Mouse (Mus musculus) T-helper 1 cell (primary cell): ENCODE measurements around the gene Sash3.

Source experiments
- in situ Hi-C: fragments of 300-600 bp; cut with MboI, MseI; formaldehyde crosslinking; loops from one replicate; pipeline ENCODE4 v1.15.1; 2025; ENCODE audit warnings: high pct_unique_total_duplicates

Gene Sash3

GRCm38 (mm10) chrX:48146262-48146661, at the start of gene Sash3:
Gene Sash3, plus strand, starts transcription at chrX:48146436.
- in situ Hi-C loops: no loop called here

DNA sequence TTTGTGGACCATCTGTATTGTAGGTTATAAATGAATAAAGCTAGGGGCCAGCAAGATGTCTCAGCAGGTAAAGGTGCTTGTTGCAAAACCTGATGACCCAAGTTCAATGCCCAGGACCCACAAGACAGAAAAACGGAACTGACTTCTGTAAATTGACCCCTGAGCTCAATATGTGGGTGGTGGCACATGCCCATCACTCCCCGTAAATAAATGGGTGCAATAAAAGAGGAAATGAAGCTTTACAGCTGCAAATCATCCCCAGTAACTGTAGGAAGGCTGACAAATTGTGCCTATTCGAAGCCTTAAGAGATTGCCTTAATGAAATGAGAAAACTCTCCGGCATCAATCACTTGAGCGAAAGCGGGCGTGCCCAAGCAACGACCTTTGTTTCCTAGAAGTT, 49.7 kb upstream of the Sash3 start:
- in situ Hi-C loops: no loop called here

DNA sequence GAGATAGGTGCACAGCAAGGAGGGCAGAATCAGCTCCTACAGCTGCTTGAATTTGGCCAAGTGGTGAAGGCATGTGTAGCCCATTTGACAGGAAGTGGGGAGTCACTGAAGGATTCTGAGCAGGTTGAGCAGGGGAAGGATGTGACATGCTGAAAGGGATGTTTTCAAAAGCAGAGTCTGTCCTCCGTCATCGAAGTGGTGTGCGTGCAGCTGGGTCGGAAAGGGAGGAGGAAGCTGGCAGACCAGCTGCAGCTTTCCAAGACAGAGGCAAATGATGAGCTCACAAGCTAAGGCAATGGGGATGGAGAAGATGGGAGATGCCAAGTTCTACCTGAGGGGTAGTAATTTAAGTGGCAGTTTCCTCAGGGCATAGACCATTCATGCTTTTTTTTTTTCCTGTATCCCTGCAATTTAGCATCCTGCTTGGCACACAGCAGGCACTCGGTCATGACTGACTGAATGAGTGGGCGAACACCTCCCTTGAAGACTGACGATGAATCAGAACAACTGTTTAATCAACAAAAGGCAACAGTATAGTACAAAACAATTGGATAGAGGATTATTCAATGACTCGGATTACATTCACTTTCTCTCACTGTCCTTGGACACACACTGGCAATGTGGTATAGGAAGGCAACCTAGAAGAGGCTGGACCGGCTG, 47.6 kb upstream of the Sash3 start:
- in situ Hi-C loops: no loop called here

DNA sequence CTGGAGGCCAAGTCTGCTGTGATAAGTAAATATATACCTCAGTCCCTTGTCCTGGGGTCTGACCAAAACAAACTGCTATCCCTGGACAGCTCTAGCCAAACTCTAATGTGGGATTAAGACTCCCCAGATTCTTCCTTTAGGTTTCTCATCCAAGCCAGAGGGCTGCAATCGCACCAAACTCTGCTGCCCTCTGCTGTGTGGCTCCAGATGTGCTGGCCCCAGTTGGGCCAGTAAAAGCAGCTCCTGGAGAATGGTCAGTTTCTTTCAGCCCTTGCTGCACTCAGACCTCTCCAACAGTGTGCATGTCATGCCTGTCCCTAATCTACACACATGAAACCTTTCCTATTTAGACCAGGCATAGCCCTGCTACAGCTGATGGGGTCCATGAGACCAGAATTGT, 46.4 kb upstream of the Sash3 start:
- in situ Hi-C loops: no loop called here

GRCm38 (mm10) chrX:48103256-48103655, 43.0 kb upstream of the Sash3 start:
- in situ Hi-C loops: no loop called here

GRCm38 (mm10) chrX:48104736-48105441, 41.3 kb upstream of the Sash3 start:
- in situ Hi-C loops: no loop called here

DNA sequence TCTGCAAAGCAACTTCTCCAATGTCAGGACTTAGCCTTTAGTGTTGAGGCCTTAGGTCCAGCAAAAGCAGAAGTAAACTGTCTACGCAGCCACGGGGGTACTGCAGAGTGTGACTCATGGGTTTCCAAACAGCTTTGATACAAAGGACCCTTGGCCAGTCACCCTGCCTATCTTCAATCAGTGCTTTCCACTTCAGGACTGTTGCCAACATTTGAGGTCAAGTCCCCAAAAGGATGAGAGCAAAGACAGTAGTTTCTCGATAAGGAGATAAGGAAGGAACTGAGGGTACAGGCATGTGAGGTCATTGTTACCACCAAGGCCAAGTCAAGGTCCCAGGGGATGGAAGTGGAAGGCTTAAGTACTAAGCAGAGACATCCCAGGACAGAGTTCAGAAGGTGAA, 40.0 kb upstream of the Sash3 start:
- in situ Hi-C loops: no loop called here

GRCm38 (mm10) chrX:48108394-48109315, 37.6 kb upstream of the Sash3 start, which contains the start of gene Xpnpep2:
Gene Xpnpep2, plus strand, starts transcription at chrX:48108725.
- in situ Hi-C loops: no loop called here

DNA sequence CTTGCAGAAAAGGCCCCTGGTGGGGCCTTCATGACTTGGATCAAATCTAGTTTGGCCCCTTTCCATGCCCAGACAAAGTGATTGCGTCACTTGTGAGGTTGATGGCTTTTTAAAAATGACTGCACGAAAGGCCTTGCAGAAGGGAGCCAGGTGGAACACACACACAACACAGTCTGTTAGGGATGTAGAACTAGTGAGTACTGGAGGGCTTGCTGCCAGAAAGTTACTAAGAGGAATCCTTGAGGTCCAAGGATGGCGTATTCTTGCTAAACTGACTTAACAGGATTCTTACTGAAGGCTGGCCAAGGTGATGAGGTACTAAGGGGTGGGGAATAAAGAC, 37.0 kb upstream of the Sash3 start:
- in situ Hi-C loops: no loop called here

DNA sequence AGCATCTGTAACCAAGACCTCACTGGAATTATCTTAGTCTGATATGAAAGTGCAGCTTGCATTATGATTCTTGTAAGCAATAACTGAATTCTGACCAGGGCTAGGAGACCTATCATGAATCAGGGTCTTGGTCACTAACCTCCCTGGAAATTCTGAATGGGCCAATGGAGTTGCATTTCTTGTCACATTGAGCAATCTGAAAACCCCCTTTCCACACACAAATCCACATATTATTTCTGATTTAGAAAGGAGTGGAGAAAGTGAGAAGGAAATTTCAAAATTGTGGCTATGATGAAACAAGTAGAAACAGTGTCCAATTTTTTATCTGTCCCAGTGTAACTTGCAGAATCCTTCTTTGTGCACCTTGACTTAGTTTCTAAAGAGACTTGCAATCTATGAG, 26.9 kb upstream of the Sash3 start:
- in situ Hi-C loops: no loop called here

- in situ Hi-C loops: no loop called here
Observed at GRCm38 (mm10) chrX:48124132-48125071, 21.8 kb upstream of the Sash3 start.

- in situ Hi-C loops: no loop called here
Observed at GRCm38 (mm10) chrX:48126903-48127476, 19.2 kb upstream of the Sash3 start.

- in situ Hi-C loops: no loop called here
Observed at GRCm38 (mm10) chrX:48127502-48128218, 18.6 kb upstream of the Sash3 start.

- in situ Hi-C loops: no loop called here
Observed at GRCm38 (mm10) chrX:48129167-48129566, 17.1 kb upstream of the Sash3 start.

DNA sequence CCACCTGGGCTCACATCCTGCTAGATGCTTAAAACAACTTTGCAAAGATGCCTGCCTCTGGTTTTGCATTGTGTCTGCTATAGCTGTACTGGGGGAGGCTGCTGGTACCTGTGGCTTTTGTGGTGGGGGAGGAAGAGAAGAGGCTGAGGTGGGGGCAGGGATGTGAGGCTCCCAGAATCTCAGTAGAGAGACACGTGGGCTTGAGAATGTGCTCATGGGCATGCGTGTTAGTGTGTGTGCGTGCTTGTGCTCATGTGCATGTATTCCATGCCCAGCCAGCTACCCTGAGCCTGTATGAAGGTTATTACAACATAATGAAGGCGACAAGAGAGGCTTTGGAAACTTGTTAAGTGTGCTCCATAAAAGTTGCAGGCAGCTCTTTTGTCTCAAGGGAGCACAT, 9.3 kb upstream of the Sash3 start:
- in situ Hi-C loops: no loop called here

DNA sequence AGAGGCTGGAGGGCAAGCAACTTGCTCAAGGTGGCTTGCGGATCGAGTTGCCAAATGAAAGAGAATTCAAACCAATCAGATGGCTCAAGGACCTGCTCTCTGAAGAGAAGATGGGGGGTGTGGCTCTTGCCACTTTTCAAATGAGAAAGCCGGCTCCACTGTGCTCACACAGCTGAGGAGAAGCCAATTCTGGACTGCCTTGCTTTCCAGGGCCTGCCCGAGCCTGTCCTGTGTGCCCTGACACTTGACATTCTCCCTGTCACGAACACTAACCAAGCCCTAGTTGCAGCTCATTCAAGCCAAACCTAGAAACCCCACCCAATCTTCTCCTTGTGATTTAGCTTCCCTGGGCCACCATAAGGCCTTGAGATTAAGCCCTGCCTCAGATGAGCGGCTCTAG, 8.2 kb upstream of the Sash3 start:
- in situ Hi-C loops: no loop called here

DNA sequence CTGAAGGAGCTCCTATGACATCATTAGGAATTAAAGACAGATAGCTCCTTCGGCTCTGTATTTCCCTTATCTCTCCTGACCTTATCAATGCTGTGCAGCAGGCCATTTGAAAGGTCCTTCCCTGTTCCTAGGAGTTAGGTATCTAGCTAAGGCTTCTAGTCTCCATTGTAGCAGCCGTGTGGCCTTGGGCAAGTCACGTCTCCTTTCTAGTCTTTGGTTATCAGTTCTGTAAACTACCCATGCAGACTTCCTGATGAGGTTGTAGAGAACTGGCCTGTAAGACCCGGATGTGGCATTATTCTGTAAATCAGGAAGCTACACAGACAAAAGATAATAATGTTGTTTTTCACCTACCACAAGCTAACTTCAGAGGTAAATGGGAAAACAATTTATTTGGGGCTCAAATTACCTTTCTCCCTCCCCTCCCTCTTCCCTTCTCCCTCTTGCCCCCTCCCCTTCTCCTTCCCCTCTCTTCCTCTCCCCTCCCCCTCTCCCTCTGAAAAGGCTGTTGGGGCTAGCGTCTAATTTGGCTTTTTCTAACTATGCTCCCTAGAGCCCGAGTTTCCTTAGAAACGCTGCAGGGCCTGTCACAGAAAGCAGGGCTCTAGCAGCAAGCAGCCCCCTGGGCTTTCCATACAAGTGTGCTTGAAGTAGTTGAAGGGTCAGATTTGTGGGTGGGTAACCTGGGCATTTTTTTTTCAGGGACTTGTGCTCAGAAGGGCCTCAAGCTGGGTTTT, 7.5 kb upstream of the Sash3 start:
- in situ Hi-C loops: no loop called here

GRCm38 (mm10) chrX:48139368-48140285, 6.6 kb upstream of the Sash3 start:
- in situ Hi-C loops: loop anchor here (5.0 kb wide), 1 partner anchor 68 kb away; the partner anchor contains the start of gene Zdhhc9
